Mouse (Mus musculus): ENCODE results near the gene Rgsl1.

- TF ChIP-seq CTCF (IDR thresholded peaks at IDR 0.05; ENCODE audit: control insufficient read depth, insufficient read depth, insufficient read length): no peak
- TF ChIP-seq FOSL1 (IDR thresholded peaks at IDR 0.05; ENCODE audit: insufficient read depth, low read length, poor library complexity, severe bottlenecking): no peak
Measured at GRCm38 (mm10) chr1:153844042-153844441, at the start of gene Rgsl1.
